ENCODE assay signal across 12 mouse cellular contexts in the genomic region with DNA sequence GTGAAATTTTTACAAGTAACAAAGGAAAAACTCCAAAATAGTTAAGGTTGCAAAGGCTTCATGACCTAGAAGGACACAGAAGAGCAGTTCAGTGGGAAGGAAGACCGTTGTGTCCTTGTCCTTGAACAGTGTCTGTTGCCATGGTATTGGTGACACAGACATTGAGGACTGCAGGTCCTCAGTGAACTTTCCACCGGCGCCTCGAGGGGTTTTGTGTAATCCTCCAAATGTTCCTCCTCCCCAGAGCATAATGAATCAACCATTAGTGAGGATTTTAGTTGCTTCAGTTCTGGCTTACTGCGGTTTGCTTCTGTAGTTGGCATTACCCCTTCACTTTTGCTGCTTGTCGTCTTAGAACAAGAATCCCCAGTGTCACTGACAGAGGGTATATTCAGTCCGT.
A peak's percentile ranks its signal among the peaks of the same experiment; 100 is the strongest.
DNase-seq lines count a peak whose midpoint lies in the region; ATAC-seq lines count a peak whose summit lies in the region.
"Had no signal": no experiment of that assay in that cellular context is flagged by ENCODE, and none has a peak within 500 bp of the region (broad histone marks: within the 10 kb centered on the region; RNA-seq: fewer than 3 reads in every experiment).

No protein-coding gene starts in this region.

- no peak overlapping the region for H3K9ac ChIP-seq in hindbrain, embryonic 13.5 days
- no peak overlapping the region for H3K9ac ChIP-seq in hindbrain, embryonic 16.5 days (ENCODE audit: low read depth, low read length)
- H3K9ac ChIP-seq: lung, embryonic 14.5 days had no signal

- peaks cover 17% of the 10 kb centered on the region for H3K4me1 ChIP-seq in hindbrain, embryonic 13.5 days (replicated peaks)
- no peaks in the 10 kb centered on the region; the same call in none of the 2 replicates for H3K4me1 ChIP-seq in hindbrain, embryonic 16.5 days (ENCODE audit: control insufficient read depth, insufficient read depth, low read depth, low read length)

- 19% methylated on average over 7 of the region's 7 CpGs for WGBS in hindbrain, embryonic 13.5 days
- 26% methylated on average over 7 of the region's 7 CpGs for WGBS in hindbrain, embryonic 16.5 days

- H3K27me3 ChIP-seq in hindbrain, embryonic 13.5 days = no peaks in the 10 kb centered on the region
- no peaks in the 10 kb centered on the region for H3K27me3 ChIP-seq in hindbrain, embryonic 16.5 days (replicated peaks; ENCODE audit: control insufficient read depth, insufficient read depth, low read length)

- H3K9me3 ChIP-seq in hindbrain, embryonic 13.5 days = no peaks in the 10 kb centered on the region
- no peaks in the 10 kb centered on the region for H3K9me3 ChIP-seq in hindbrain, embryonic 16.5 days (ENCODE audit: control insufficient read depth, low read length)
- H3K9me3 ChIP-seq: limb, embryonic 10.5 days had no signal

- H3K27ac ChIP-seq in hindbrain, embryonic 13.5 days = peak overlapping the region; percentile 15; the same call in 1 of the 2 replicates
- no peak overlapping the region for H3K27ac ChIP-seq in hindbrain, embryonic 16.5 days (ENCODE audit: low read depth, low read length)
- H3K27ac ChIP-seq: limb, embryonic 10.5 days had no signal

- no peaks in the 10 kb centered on the region for H3K36me3 ChIP-seq in hindbrain, embryonic 13.5 days
- H3K36me3 ChIP-seq in hindbrain, embryonic 16.5 days (ENCODE audit: control insufficient read depth, insufficient read depth, low read length) = no peaks in the 10 kb centered on the region
- H3K36me3 ChIP-seq: limb, embryonic 10.5 days had no signal

- H3K4me3 ChIP-seq in hindbrain, embryonic 13.5 days = no peak overlapping the region
- no peak overlapping the region for H3K4me3 ChIP-seq in hindbrain, embryonic 16.5 days (ENCODE audit: low read length)
- H3K4me3 ChIP-seq: limb, embryonic 10.5 days had no signal

- no peak overlapping the region for H3K4me2 ChIP-seq in hindbrain, embryonic 13.5 days
- no peak overlapping the region for H3K4me2 ChIP-seq in hindbrain, embryonic 16.5 days (ENCODE audit: low read length)
- H3K4me2 ChIP-seq: lung, embryonic 14.5 days had no signal

- DNase-seq in testis, postnatal 14 days (ENCODE audit: low spot score) = peak; percentile 46
- no peak for DNase-seq in testis, postnatal 10 days (ENCODE audit: low spot score)
- DNase-seq in embryo, embryonic 11 days = peak; percentile 39
- no peak for DNase-seq in heart, postnatal 10 days
- no peak for DNase-seq in lung, postnatal 4 days
- no peak for DNase-seq in left cerebral cortex, adult 18-20 months (ENCODE audit: low spot score in 2 of 2)
- DNase-seq: lung, embryonic 14.5 days; right cerebral cortex, postnatal 14 days; thymus, adult 18-20 months had no signal

- intact Hi-C loops in heart, postnatal 10 days (cut with DNase I) = no loop called here

- ATAC-seq in hindbrain, embryonic 13.5 days (ENCODE audit: low FRiP score) = no peak
- no peak for ATAC-seq in hindbrain, embryonic 16.5 days

Comparison
In these comparisons a context has a peak if more than half of its experiments do, and no peak if none do; other contexts are left out.
1. DNase-seq: peak in testis, postnatal 14 days (single experiment) and embryo, embryonic 11 days (single experiment); none in testis, postnatal 10 days (single experiment), heart, postnatal 10 days (0 of 2), lung, postnatal 4 days (0 of 2) and left cerebral cortex, adult 18-20 months (0 of 2).